Mouse (Mus musculus): ENCODE results near the gene Rnf121.

Gene Rnf121

GRCm38 (mm10) chr7:101999461-102000151 lies 65.7 kb downstream of the Rnf121 start:
- DNase-seq (ENCODE audit: low read depth, low spot score): no peak

- peak; percentile 40 for DNase-seq (ENCODE audit: low read depth, low spot score)
Measured at GRCm38 (mm10) chr7:101998194-101998927, 66.9 kb downstream of the Rnf121 start.

GRCm38 (mm10) chr7:101994241-101994640 lies 71.0 kb downstream of the Rnf121 start:
- DNase-seq (ENCODE audit: low read depth, low spot score): no peak

GRCm38 (mm10) chr7:101985081-101985480 lies 80.2 kb downstream of the Rnf121 start:
- no peak for DNase-seq (ENCODE audit: low read depth, low spot score)

GRCm38 (mm10) chr7:101982735-101983134 lies 82.5 kb downstream of the Rnf121 start:
- DNase-seq (ENCODE audit: low read depth, low spot score): no peak

- no peak for DNase-seq (ENCODE audit: low read depth, low spot score)
Measured at GRCm38 (mm10) chr7:101974505-101974904, 90.8 kb downstream of the Rnf121 start.

GRCm38 (mm10) chr7:101973730-101974129 lies 91.5 kb downstream of the Rnf121 start:
- no peak for DNase-seq (ENCODE audit: low read depth, low spot score)

- DNase-seq (ENCODE audit: low read depth, low spot score): no peak
Measured at GRCm38 (mm10) chr7:101971721-101972120, 93.5 kb downstream of the Rnf121 start.

GRCm38 (mm10) chr7:101970821-101971461 lies 94.3 kb downstream of the Rnf121 start:
- no peak for DNase-seq (ENCODE audit: low read depth, low spot score)

GRCm38 (mm10) chr7:101970429-101970775 lies 94.9 kb downstream of the Rnf121 start:
- no peak for DNase-seq (ENCODE audit: low read depth, low spot score)

- peak; percentile 47 for DNase-seq (ENCODE audit: low read depth, low spot score)
Measured at GRCm38 (mm10) chr7:101969694-101970428, 95.4 kb downstream of the Rnf121 start.

Measured in WW6 (cell line).